Mouse (Mus musculus): ENCODE measurements around the gene C1qtnf9.

DNA sequence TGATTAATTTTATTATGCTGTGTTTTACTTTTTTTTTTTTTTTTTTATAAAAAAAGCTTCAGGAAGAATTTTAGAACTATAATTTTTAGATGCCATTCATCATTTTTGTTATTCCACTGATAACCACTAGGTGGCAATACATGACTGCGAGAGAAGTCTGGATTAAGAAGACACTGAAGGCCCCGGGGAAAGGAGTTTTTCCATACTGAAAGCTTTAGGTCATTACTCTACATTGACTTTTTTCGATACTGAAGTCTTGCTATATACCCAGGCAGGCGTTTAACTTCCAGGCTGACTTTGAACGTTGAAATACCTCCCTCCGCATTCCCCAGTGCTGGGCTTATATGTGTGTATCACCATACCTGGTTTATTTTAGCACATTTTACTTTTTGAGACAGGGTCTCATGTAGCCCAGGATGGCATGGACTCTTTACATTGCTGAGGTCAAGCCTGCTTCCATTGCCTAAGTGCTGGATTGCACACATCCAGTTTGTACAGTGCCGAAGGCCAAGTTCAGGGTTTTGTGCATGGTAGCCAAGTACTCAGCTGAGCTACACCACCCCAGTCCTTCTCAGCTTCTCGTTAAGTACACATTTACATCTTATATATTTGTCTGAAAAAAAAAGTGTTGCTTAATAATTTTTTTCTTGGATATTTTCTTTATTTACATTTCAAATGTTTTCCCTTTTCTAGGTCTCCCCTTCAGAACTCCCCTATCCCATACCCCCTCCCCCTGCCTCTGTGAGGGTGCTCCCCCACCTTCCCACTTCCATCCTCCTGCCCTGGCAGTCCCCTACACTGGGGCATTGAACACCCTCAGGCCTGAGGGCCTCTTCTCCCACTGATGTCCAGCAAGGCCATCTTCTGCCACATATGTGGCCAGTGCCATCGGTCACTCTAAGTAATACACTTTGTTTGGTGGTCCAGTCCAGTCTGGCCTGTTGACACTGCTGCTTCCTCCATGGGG, 32.1 kb downstream of the C1qtnf9 start:
- TF ChIP-seq CTCF (IDR thresholded peaks at IDR 0.05; ENCODE audit: low read depth, low read length): peak; percentile 33; the same call in 1 of the 2 replicates
- no peak for TF ChIP-seq POLR2A (IDR thresholded peaks at IDR 0.05; ENCODE audit: extremely low read depth, insufficient read depth, low read length)
